Mouse (Mus musculus): ENCODE results near the gene Snrnp35.
"Not testable (repeated sequence)": the region's sequence is repeated elsewhere in the genome, so short reads cannot be mapped to it uniquely, and the experiment has no call there.

The Snrnp35 gene

GRCm38 (mm10) chr5:124463462-124463861 lies 19.5 kb upstream of the Snrnp35 start:
- no peak for DNase-seq (ENCODE audit: low spot score)

- no peak for DNase-seq (ENCODE audit: low spot score)
These were observed 18.0 kb upstream of the Snrnp35 start for GRCm38 (mm10) chr5:124464905-124465304.

GRCm38 (mm10) chr5:124467766-124468165 lies 15.2 kb upstream of the Snrnp35 start:
- no peak for DNase-seq (ENCODE audit: low spot score)

- DNase-seq (ENCODE audit: low spot score) = no peak
These were observed 14.6 kb upstream of the Snrnp35 start for GRCm38 (mm10) chr5:124468365-124468764.

- DNase-seq (ENCODE audit: low spot score) = no peak
These were observed 13.4 kb upstream of the Snrnp35 start for GRCm38 (mm10) chr5:124469486-124469885.

- DNase-seq (ENCODE audit: low spot score) = no peak
These were observed 12.3 kb upstream of the Snrnp35 start for GRCm38 (mm10) chr5:124470591-124471171.

GRCm38 (mm10) chr5:124478873-124479204 lies 4.1 kb upstream of the Snrnp35 start:
- DNase-seq (ENCODE audit: low spot score) = no peak

- DNase-seq (ENCODE audit: low spot score) = no peak
These were observed 2.8 kb upstream of the Snrnp35 start for GRCm38 (mm10) chr5:124480119-124480518.

GRCm38 (mm10) chr5:124481714-124482113 lies 1.2 kb upstream of the Snrnp35 start:
- DNase-seq (ENCODE audit: low spot score) = no peak

GRCm38 (mm10) chr5:124482436-124482965 lies 433 bp upstream of the Snrnp35 start:
- DNase-seq (ENCODE audit: low spot score) = no peak

- DNase-seq (ENCODE audit: low spot score) = no peak
These were observed 892 bp downstream of the Snrnp35 start for GRCm38 (mm10) chr5:124483655-124484396.

- DNase-seq (ENCODE audit: low spot score) = no peak
These were observed 2.7 kb downstream of the Snrnp35 start for GRCm38 (mm10) chr5:124485654-124486053.

- no peak for DNase-seq (ENCODE audit: low spot score)
These were observed 6.0 kb downstream of the Snrnp35 start for GRCm38 (mm10) chr5:124488885-124489284.

GRCm38 (mm10) chr5:124491732-124492131 lies 8.8 kb downstream of the Snrnp35 start:
- no peak for DNase-seq (ENCODE audit: low spot score)

- no peak for DNase-seq (ENCODE audit: low spot score)
These were observed 9.7 kb downstream of the Snrnp35 start for GRCm38 (mm10) chr5:124492618-124493017.

- DNase-seq (ENCODE audit: low spot score) = no peak
These were observed 10.5 kb downstream of the Snrnp35 start for GRCm38 (mm10) chr5:124493455-124493854.

GRCm38 (mm10) chr5:124495547-124495946 lies 12.6 kb downstream of the Snrnp35 start:
- DNase-seq (ENCODE audit: low spot score) = no peak

GRCm38 (mm10) chr5:124496614-124497514 lies 13.9 kb downstream of the Snrnp35 start:
- DNase-seq (ENCODE audit: low spot score) = no peak

- DNase-seq (ENCODE audit: low spot score) = peak; percentile 25
These were observed 15.4 kb downstream of the Snrnp35 start for GRCm38 (mm10) chr5:124498221-124498876.

GRCm38 (mm10) chr5:124499001-124499400 lies 16.1 kb downstream of the Snrnp35 start:
- no peak for DNase-seq (ENCODE audit: low spot score)

GRCm38 (mm10) chr5:124500037-124500436 lies 17.1 kb downstream of the Snrnp35 start:
- DNase-seq (ENCODE audit: low spot score) = not testable (repeated sequence)

GRCm38 (mm10) chr5:124500573-124500972 lies 17.6 kb downstream of the Snrnp35 start:
- DNase-seq (ENCODE audit: low spot score) = no peak
